Mouse (Mus musculus): Measurements from ENCODE around the gene Wipi1.

- TF ChIP-seq POLR2A (IDR thresholded peaks at IDR 0.05; ENCODE audit: low read depth, low read length), result no peak
- no peak for TF ChIP-seq TCF12 (IDR thresholded peaks at IDR 0.05; ENCODE audit: low read depth, low read length)
- TF ChIP-seq EP300 (IDR thresholded peaks at IDR 0.05; ENCODE audit: low read length), result no peak
- TF ChIP-seq MAZ (IDR thresholded peaks at IDR 0.05; ENCODE audit: low read depth, low read length), result no peak
- TF ChIP-seq SMC3 (IDR thresholded peaks at IDR 0.05; ENCODE audit: low read depth, low read length), result no peak
- TF ChIP-seq CTCF (conservative IDR thresholded peaks at IDR 0.05 in 1 of 2, IDR thresholded peaks at IDR 0.05 in 1 of 2; ENCODE audit: low read depth in 2 of 2, low read length in 2 of 2), result no peak
- TF ChIP-seq JUND (conservative IDR thresholded peaks at IDR 0.05; ENCODE audit: low read depth, low read length), result no peak
- no peak for TF ChIP-seq KAT2A (IDR thresholded peaks at IDR 0.05; ENCODE audit: insufficient replicate concordance, low read length)
- no peak for TF ChIP-seq USF2 (conservative IDR thresholded peaks at IDR 0.05; ENCODE audit: low read depth, low read length)
- no peak for TF ChIP-seq MAFK (IDR thresholded peaks at IDR 0.05; ENCODE audit: insufficient replicate concordance, low read length)
- no peak for TF ChIP-seq MEF2A (IDR thresholded peaks at IDR 0.05; ENCODE audit: borderline replicate concordance, low read depth, low read length)
- no peak for TF ChIP-seq MAX (IDR thresholded peaks at IDR 0.05; ENCODE audit: low read length)
- no peak for TF ChIP-seq HCFC1 (IDR thresholded peaks at IDR 0.05; ENCODE audit: low read depth, low read length)
- no peak for TF ChIP-seq ZC3H11A (IDR thresholded peaks at IDR 0.05; ENCODE audit: low read depth, low read length)
These were observed 4.6 kb upstream of the Wipi1 start for GRCm38 (mm10) chr11:109616352-109616751.
